28 mouse cellular contexts compared by ENCODE assay signal in the genomic region with DNA sequence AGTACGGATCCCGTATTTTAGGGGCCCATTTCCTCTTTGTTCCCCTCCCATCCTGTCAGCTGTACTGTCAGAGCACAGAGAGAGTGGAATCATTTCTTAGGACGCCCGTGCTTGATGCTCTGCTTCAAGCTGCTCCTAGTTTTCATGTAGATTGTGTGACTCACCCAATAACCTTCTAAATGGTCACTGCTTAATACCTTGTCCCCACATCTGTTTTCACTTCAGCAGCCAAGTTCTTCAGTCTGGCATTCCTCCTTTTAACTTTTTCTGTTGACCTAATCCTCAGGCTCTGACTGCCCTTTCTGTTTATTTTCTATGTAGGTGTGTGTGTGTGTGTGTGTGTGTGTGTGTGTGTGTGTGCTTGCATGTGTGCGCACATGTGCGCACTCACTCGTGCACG. TPM values are rescaled to one million over a fixed set of nuclear protein-coding genes. Genes with fewer than 3 reads are reported as not detected.
DNase-seq lines count a peak whose midpoint lies in the region; ATAC-seq lines count a peak whose summit lies in the region.
"Had no signal": no experiment of that assay in that cellular context is flagged by ENCODE, and none has a peak within 500 bp of the region (broad histone marks: within the 10 kb centered on the region; RNA-seq: fewer than 3 reads in every experiment).

No protein-coding gene starts in this region.

- peaks cover 7% of the 10 kb centered on the region; the same call in 1 of the 2 replicates for H3K36me3 ChIP-seq in limb, embryonic 15.5 days
- H3K36me3 ChIP-seq: intestine, embryonic 15.5 days; liver, embryonic 15.5 days; lung, embryonic 15.5 days; midbrain, embryonic 15.5 days; stomach, embryonic 15.5 days had no signal

- 36% methylated on average over 8 of the region's 8 CpGs for WGBS in limb, embryonic 15.5 days

- H3K9ac ChIP-seq in limb, embryonic 15.5 days: no peak overlapping the region
- H3K9ac ChIP-seq: embryonic facial prominence, embryonic 15.5 days; forebrain, embryonic 12.5 days; intestine, embryonic 15.5 days; liver, embryonic 15.5 days; lung, embryonic 15.5 days; midbrain, embryonic 15.5 days; neural tube, embryonic 12.5 days; stomach, embryonic 15.5 days had no signal

- no peak overlapping the region for H3K4me3 ChIP-seq in limb, embryonic 15.5 days
- H3K4me3 ChIP-seq: embryonic facial prominence, embryonic 15.5 days; forebrain, embryonic 12.5 days; intestine, embryonic 15.5 days; liver, embryonic 15.5 days; lung, embryonic 15.5 days; megakaryocyte, embryonic 14.5 days; midbrain, embryonic 15.5 days; neural tube, embryonic 12.5 days; stomach, embryonic 15.5 days had no signal

- H3K27ac ChIP-seq in limb, embryonic 15.5 days: 0 out of 2 replicates have a peak overlapping the region, but pooled peaks have one; percentile 17
- H3K27ac ChIP-seq: embryonic facial prominence, embryonic 15.5 days; forebrain, embryonic 12.5 days; intestine, embryonic 15.5 days; liver, embryonic 15.5 days; lung, embryonic 15.5 days; midbrain, embryonic 15.5 days; neural tube, embryonic 12.5 days; stomach, embryonic 15.5 days had no signal

- H3K9me3 ChIP-seq in limb, embryonic 15.5 days: no peaks in the 10 kb centered on the region
- H3K9me3 ChIP-seq: embryonic facial prominence, embryonic 15.5 days; forebrain, embryonic 12.5 days; intestine, embryonic 15.5 days; liver, embryonic 15.5 days; lung, embryonic 15.5 days; midbrain, embryonic 15.5 days; neural tube, embryonic 12.5 days; stomach, embryonic 15.5 days had no signal

- H3K4me1 ChIP-seq in limb, embryonic 15.5 days: peaks cover 36% of the 10 kb centered on the region

- no peaks in the 10 kb centered on the region for H3K27me3 ChIP-seq in limb, embryonic 15.5 days
- H3K27me3 ChIP-seq: embryonic facial prominence, embryonic 15.5 days; forebrain, embryonic 12.5 days; intestine, embryonic 15.5 days; liver, embryonic 15.5 days; lung, embryonic 15.5 days; midbrain, embryonic 15.5 days; neural tube, embryonic 12.5 days; stomach, embryonic 15.5 days had no signal

- H3K4me2 ChIP-seq in limb, embryonic 15.5 days: no peak overlapping the region
- H3K4me2 ChIP-seq: embryonic facial prominence, embryonic 15.5 days; forebrain, embryonic 12.5 days; heart, embryonic 11.5 days; intestine, embryonic 15.5 days; liver, embryonic 15.5 days; lung, embryonic 15.5 days; midbrain, embryonic 15.5 days; neural tube, embryonic 12.5 days; stomach, embryonic 15.5 days had no signal

- ATAC-seq in limb, embryonic 15.5 days (ENCODE audit: insufficient number of reproducible peaks, low FRiP score, low TSS enrichment, low read depth): no peak
- no peak for ATAC-seq in cerebellum, adult (ENCODE audit: insufficient number of reproducible peaks, low FRiP score, low TSS enrichment)
- ATAC-seq: activated CD4-positive, CD25-positive, alpha-beta regulatory T cell, adult 4 months; hindbrain, embryonic 16.5 days; intestine, embryonic 15.5 days; midbrain, embryonic 15.5 days had no signal

- peak; percentile 87 for DNase-seq in 3T3-L1 (ENCODE audit: low read depth, low spot score)
- peak; percentile 42 for DNase-seq in embryo, embryonic 10.5 days (ENCODE audit: low spot score)
- peak; percentile 40 for DNase-seq in fibroblast of lung, adult 2 months (ENCODE audit: low read depth)
- DNase-seq in ovary, postnatal 36 days (ENCODE audit: low spot score): no peak
- no peak for DNase-seq in thymus, postnatal 0 days (ENCODE audit: low spot score)
- DNase-seq: adrenal gland, adult 8-10 months; cerebellum, adult 8-10 months; kidney, adult 9 months; kidney, postnatal 14 days; lung, postnatal 36 days; retina, postnatal 1 day; thymus, adult 18-20 months had no signal

RNA-seq across cellular contexts. Expression of a gene that starts 4.6 kb away (rescaled TPM):
- polyA plus RNA-seq in limb, embryonic 15.5 days (2015; fragmentation: Nextera tagmentation; extraction: Ambion mirVana): 15.0 and 15.2 TPM in 2 replicates
- polyA plus RNA-seq in thymus, postnatal 0 days (2015; fragmentation: Nextera tagmentation; extraction: Ambion mirVana): 2.3 and 3.5 TPM in 2 replicates

RNA-seq across cellular contexts. Expression of a gene that starts 32.9 kb away (rescaled TPM):
- polyA plus RNA-seq in limb, embryonic 15.5 days (2015; fragmentation: Nextera tagmentation; extraction: Ambion mirVana): 0.18 and 0.38 TPM in 2 replicates
- polyA plus RNA-seq in thymus, postnatal 0 days (2015; fragmentation: Nextera tagmentation; extraction: Ambion mirVana): 2.1 and 3.0 TPM in 2 replicates
- polyA plus RNA-seq: activated CD4-positive, CD25-positive, alpha-beta regulatory T cell, adult 4 months; C2C12; heart, embryonic 11.5 days; heart, postnatal 0 days; hindbrain, embryonic 16.5 days; midbrain, embryonic 15.5 days; neural tube, embryonic 12.5 days had no signal

Comparison
In these comparisons a context has a peak if more than half of its experiments do, and no peak if none do; other contexts are left out.
1. DNase-seq: peak in 3T3-L1 (single experiment), embryo, embryonic 10.5 days (single experiment) and fibroblast of lung, adult 2 months (single experiment); none in ovary, postnatal 36 days (single experiment) and thymus, postnatal 0 days (single experiment).